Mouse (Mus musculus): Measurements from ENCODE around the gene Slc25a13. TPM values are rescaled to one million over a fixed set of nuclear protein-coding genes. Genes with fewer than 3 reads are reported as not detected.

Gene Slc25a13
- total RNA-seq, 2 experiments from 2014 or later: 50.9 to 60.0 TPM

- no peak for DNase-seq (ENCODE audit: low spot score in 2 of 2)
Observed at GRCm38 (mm10) chr6:6120841-6121240, 96.1 kb downstream of the Slc25a13 start.

DNA sequence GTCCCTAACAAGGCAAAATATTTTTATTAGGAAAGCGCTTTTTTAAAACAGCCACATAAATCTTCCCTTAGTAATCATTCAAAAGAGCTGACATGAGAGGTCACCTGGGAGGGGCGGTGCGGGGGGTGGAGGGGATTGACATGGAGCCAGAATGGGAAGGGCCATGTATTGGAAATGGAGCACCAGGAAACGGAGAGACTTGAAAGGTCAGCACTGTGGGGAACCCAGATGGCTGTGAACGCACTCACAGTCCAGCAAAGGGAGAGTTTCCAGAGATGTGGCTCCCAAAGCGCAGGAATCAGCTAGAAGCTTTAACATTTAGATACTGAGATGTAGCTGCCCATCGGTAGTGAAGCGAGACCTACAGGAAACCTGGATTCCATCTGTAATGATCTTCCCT, 101.2 kb downstream of the Slc25a13 start:
- DNase-seq (ENCODE audit: low spot score in 2 of 2): no peak

DNA sequence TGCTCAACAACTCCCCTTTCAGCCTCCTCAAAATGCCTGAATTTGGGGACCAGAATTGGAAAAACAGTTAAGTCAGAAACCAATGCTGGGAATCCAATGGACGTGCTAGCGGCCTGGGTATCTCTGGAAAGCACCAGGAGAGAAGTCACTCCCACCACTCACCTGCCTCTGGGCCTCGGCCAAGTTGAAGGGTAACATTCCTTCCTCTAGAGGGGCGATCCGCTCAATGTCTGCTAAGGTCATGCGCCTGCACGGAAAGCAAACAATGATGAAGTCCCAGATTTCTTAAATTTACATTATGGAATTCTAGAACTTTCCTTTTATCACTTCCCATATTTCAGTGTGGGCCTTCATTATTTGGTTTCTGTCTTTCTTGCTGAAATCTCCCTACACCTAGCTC, 103.2 kb downstream of the Slc25a13 start:
- no peak for DNase-seq (ENCODE audit: low spot score in 2 of 2)

DNA sequence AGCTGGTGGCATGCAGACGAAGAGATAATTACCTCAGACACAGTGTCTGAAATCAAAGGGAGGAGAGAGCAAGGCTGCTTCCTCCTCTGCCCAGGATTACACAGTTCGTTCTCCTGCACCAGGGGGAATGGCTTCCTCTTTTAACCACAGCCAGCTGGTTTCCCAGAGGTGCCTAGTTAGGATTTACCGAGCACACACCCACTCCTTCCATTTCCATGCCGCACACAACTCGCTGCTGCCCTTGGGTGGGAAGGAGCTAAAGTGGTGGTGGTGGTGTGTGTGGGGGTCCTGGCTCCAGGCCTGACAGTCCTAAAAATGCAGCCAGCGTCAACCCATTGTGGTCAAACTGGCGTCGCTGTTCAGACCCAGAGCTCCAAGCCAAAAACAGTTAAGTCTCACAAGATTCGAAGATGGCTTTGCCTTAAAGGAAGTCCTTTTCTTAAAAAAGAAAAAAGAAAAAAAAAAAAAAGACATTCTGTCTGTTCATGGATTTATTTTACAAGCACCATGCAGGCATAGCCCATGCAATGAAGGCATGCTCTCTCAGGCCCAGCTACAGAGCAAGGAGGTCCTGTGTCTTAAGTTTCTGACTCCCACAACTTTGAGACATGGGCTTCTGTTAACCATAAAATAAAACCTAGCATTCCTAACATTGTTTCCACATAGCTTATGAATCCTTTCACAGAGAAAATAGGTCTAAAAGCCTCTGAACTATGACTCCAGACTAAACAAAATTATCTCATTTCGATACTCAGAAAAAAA, 104.0 kb downstream of the Slc25a13 start:
- DNase-seq (ENCODE audit: low spot score in 2 of 2): no peak

DNA sequence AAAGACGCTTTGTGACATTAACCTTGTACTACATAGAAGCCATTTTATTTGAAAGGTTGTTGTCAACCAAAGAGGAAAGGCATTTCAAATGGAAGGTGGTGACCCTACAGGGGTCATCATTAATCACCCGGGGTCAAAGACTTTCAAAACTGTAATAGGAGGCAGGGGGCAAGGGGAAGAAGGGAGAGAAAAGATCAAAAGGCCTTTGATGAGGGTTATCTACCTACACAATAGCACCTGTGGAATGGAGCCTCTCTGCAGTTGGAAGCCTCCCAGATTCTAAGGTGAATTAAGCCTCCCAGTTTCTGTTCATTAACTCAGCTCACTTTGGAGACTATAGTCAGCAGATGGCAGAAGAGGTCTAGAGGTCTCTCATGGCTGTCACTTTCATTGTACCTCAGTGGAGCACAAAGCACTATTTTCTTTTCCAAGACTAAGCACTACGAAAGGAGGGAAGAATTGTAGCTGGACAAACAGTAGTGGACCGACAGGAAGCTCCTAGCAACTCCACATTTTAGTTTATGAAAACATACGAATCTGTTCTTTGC, 109.5 kb downstream of the Slc25a13 start:
- no peak for DNase-seq (ENCODE audit: low spot score in 2 of 2)

- no peak for DNase-seq (ENCODE audit: low spot score in 2 of 2)
Observed at GRCm38 (mm10) chr6:6105586-6105985, 111.4 kb downstream of the Slc25a13 start.

GRCm38 (mm10) chr6:6103469-6103868, 113.5 kb downstream of the Slc25a13 start:
- DNase-seq (ENCODE audit: low spot score in 2 of 2): no peak

GRCm38 (mm10) chr6:6101605-6102004, 115.4 kb downstream of the Slc25a13 start:
- DNase-seq (ENCODE audit: low spot score in 2 of 2): no peak

DNA sequence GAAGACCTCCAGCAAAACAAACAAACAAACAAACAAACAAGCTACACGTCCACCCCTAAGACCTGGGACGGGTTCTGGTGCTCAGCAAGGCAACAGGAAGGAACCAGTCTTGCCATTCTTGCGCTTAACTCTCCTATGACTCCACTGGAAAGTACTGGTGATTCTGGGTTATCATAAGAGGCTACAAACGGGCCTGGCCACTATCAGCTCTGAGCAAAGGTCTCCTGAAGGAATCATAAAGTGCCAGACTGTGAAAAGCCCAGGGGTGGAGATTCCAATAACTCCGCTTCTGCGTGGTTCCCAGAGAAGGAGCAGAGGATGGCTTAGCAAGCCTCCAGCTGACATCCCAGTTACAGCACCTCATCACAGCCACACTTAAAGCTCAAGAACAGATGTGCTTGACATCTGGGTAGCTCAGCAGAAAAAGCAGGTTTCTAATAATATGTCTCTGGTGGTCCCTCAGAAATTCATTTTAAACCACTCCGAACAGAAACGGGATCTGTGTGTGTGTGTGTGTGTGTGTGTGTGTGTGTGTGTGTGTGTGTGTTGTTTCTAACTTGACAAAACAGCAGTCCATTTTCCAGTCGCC, 116.0 kb downstream of the Slc25a13 start:
- no peak for DNase-seq (ENCODE audit: low spot score in 2 of 2)

DNA sequence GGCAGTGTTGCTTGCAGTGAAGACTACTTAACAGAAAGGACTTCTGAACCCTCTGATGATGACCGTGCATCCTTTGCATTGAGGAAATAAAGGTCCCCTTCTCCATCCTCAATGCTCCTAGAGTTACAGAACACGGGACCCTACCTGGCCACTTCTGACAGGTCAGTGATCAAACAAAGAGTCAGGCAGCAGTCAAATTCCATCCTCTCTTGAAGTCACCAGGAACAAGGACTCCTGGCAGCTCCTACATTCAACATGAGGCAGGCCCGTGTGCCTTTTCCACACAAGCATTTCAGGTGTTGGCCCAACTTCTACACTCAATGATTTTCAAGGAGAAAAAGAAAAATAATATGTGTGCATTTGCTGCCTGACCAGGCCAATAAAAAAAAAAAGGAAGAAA, 123.0 kb downstream of the Slc25a13 start:
- DNase-seq (ENCODE audit: low spot score in 2 of 2): no peak

GRCm38 (mm10) chr6:6093522-6093921, 123.5 kb downstream of the Slc25a13 start:
- no peak for DNase-seq (ENCODE audit: low spot score in 2 of 2)

GRCm38 (mm10) chr6:6092497-6092896, 124.5 kb downstream of the Slc25a13 start:
- DNase-seq (ENCODE audit: low spot score in 2 of 2): no peak

DNA sequence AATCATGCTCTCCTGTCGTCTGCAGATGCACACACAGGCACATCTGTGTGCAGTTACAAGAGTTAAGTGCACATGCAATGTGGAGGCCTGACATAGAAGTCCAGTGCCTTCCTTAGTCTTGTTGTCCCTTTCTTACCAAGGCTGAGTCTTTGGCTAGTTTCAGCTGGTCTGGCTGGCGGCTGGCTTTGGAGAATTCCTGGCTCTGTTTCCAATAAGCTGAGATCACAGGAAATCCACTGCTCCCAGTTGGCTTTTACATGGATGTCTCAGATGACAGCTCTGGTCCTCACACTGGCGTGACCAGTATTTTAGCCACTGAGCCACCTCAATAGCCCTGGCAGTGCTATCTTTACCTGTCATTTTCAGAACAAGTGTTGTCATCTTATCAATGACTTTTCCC, 126.0 kb downstream of the Slc25a13 start:
- no peak for DNase-seq (ENCODE audit: low spot score in 2 of 2)

- DNase-seq (ENCODE audit: low spot score in 2 of 2): no peak
Observed at GRCm38 (mm10) chr6:6088151-6088550, 128.8 kb downstream of the Slc25a13 start.

- no peak for DNase-seq (ENCODE audit: low spot score in 2 of 2)
Observed at GRCm38 (mm10) chr6:6080484-6080883, 136.5 kb downstream of the Slc25a13 start.

DNA sequence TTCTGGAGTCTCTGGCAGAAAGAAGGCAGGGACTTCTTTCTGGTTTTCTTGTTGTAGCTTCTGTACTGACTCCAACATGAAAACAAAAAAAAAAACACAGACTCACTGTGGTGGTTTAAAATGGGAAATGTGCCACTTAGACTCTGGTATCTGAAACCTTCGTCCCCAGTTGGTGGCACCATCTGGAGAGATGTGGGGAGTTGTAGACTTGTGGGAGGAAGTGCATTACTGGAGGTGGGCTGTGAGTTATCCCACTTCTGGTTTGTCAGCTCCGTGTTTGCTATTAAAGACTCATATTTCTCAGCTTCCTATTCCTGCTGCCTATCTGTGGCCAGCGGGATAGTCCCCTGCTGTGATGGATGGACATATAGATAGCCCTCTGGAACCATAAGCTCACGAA, 139.7 kb downstream of the Slc25a13 start:
- no peak for DNase-seq (ENCODE audit: low spot score in 2 of 2)

DNA sequence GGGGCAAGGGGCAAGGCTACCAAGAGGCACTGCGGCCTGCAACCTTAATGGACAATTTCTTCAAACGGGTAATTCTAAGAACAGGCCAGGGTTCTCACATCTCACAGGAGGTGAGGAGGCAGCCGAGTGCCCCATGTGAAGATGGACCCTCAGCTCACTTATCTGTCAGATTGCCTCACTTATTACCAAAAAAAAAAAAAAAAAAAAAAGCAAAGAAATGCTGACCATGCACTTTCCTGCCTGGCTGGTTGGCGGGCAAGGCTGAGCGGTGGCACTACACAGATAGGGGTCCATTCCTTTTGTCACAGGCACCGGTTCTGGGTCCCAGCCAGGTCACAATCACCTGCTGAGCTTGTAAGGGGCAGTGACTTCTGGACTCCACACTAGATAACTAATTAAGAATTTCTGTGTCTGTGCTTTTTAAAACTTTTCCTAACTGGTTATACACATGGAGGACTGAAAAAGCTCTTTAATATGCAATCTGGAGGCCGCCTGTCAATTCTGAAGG, 141.0 kb downstream of the Slc25a13 start:
- no peak for DNase-seq (ENCODE audit: low spot score in 2 of 2)

DNA sequence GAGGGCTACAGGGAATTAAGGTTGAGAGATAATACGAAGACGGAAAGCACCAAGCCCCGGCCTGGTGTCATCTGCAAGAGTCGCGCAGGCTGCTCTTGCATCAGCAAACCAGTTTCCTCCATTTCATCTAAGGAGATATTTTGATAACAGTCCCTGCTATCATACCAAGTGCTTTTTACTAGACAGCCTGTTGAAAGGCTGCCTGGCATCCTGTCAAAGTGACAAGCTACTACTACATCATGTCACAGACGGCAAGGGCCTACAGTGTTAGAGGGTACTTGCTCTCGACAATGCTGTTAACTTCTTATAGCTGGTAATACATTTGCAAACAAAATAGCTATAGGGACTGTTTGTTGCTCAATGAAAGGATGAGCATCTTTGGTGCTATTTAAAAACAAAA, 145.9 kb downstream of the Slc25a13 start:
- no peak for DNase-seq (ENCODE audit: low spot score in 2 of 2)

- no peak for DNase-seq (ENCODE audit: low spot score in 2 of 2)
Observed at GRCm38 (mm10) chr6:6070015-6070414, 147.0 kb downstream of the Slc25a13 start.

- no peak for DNase-seq (ENCODE audit: low spot score in 2 of 2)
Observed at GRCm38 (mm10) chr6:6067201-6067600, 149.8 kb downstream of the Slc25a13 start.

- DNase-seq (ENCODE audit: low spot score in 2 of 2): no peak
Observed at GRCm38 (mm10) chr6:6058548-6058947, 158.4 kb downstream of the Slc25a13 start.

DNA sequence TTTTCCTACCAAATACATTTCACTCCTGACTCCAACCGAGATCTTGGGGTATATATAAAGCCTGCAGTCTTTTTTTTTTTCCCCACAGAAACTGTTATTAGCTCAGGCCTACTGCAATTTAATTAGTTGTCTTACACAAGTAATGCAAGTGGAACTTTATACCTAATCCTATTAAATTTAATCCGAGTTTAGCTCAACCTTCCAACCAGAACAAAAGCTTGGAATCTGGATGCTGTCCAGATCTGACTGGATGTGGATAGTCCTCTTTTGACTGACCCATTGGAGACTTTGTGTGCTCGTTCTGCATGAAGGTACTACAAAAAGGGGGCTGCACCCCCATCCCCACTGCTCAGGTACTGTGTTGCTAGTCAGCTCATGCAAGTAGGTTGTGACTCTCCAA, 163.0 kb downstream of the Slc25a13 start:
- no peak for DNase-seq (ENCODE audit: low spot score in 2 of 2)

DNA sequence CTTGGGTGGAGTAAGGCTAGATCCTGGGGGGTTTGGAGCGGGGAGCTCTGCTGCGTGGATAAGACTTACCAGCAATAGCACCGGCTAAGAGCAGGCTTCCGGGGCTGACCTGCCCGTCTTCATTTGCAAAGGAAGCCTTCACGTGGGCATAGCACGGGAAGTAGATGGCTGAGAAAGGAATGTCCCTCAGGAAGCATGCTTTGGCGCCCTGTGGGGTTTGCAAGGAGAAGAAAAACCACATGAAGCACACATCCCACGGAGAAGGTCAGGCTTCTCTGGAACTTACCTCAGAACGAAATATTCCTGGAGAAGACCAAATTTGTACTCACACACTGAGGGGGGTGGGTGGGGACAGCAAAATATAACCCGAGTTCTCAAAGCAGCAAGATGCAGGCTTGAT, 164.3 kb downstream of the Slc25a13 start:
- no peak for DNase-seq (ENCODE audit: low spot score in 2 of 2)

Data from adrenal gland, postnatal 4 days (tissue).